Mouse (Mus musculus) forelimb bud, embryonic 11.5 days (tissue): ENCODE measurements at regions not wholly inside any gene's neighbourhood (a gene's known extent, or its start where the extent isn't known, plus 50 kb on each side); places are given as distances from the start of the nearest gene placed in this dataset.

Experiments used
- DNase-seq: peaks from one replicate; pipeline ENCODE4 v3.0.0-alpha.2; 2012; ENCODE audit warnings: low read depth, low spot score

DNA sequence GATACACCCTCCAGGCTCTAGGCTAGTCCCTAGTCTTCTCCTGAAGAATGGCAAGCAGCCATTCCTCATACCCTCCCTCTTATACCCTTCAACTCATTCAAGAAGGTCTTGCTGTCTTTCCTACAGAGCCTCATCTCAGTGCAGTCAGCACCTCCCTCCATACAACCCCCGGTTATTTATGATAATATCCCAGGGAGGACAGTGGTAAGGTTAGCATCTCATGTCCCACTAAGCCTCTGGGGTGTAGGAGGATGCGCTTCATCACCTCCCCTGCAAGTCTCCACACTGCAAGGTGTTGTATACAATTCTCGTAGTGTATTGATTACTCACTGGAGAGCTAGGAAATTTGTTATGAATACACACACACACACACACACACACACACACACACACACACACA, 80.2 kb upstream of the Shisa6 start:
- no peak for DNase-seq

- no peak for DNase-seq
Observed at GRCm38 (mm10) chr11:66606646-66607045, 80.9 kb upstream of the Shisa6 start.

GRCm38 (mm10) chr11:66609733-66610132, 84.0 kb upstream of the Shisa6 start:
- DNase-seq, result no peak

DNA sequence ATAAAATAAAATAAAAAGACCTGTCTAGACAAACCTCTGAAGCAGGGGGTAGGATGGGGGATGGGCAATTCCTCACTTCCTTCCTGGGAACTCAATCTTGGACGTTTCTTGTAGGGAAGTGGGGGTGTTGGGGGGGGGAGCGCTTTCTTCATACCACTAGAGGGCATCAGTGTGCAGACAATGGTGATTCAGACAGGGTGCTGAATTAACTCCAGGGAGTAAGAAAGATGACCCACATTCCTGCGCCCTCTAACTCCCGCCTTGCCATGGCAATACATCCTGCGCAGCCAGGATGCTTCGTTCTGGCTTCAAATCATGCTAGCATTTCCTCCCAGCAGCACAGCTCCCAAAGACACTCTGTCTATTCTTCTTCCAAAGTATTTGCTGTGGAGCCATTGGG, 87.4 kb upstream of the Shisa6 start:
- peak; percentile 27 for DNase-seq

DNA sequence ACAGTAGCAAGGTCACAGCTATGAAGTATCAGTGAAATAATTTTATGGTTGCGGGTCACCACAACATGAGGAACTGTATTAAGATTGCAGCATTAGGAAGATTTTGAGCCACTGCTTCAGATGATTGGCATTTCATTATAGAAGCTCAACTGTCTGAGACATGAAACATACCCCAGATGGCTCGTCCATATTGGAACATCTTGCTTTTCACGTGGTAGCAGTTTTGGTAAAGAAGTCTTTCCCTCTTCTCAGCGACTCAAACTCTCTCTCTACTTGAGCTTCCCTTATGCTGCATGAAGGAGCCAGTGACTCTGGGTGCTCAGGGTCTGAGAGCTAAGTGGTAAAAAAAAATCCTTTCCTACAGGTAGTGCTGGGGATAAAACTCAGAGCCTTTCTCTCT, 99.7 kb upstream of the Shisa6 start:
- no peak for DNase-seq

DNA sequence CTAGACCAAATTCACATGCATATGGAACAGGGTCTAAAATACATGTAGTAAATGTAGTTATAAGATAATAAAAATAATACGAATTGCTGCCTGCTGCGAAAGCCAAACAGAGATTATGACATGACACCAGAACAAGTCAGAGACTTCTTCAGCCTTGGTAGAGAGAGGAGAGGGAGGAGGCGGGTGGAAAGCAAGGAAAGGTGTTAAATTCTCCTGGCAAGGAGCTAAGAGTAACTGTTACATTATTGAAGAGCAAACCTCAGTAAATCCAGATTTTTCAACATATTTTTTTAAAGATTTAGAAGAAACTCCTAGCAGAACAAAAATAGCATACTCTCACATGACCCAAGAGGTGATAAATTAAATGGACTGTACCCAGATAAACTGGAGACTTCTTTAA, 131.0 kb upstream of the Shisa6 start:
- DNase-seq, result no peak

GRCm38 (mm10) chr11:66674581-66674980, 148.8 kb upstream of the Shisa6 start:
- no peak for DNase-seq

DNA sequence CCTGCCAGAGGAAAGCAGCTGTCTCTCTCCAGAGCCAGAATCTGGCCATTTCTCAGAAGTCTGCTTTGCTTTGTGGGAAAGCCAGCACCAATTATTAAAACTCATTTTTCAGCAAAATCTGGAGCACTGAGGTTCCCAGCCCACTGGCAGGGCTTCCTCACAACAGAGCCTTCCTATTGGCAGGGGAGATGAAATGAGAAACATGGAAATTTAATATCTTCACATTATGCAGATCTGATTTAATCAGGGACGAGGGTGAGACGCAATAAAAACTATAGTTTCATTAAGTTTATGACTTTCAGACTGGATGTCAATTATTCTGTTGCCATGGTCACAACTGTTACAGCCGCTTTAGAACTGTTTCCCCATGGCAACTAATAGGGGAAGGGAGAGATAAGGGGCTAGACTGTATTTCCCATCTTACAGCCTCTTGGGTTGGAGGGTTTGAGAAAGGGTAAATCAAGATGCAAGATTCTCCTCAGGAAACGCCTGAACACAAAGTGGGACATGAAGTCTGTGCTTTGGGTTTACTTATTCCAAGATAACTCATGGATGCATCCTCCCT, 154.4 kb upstream of the Shisa6 start:
- DNase-seq, result no peak

GRCm38 (mm10) chr11:66681892-66682291, 156.1 kb upstream of the Shisa6 start:
- no peak for DNase-seq

- no peak for DNase-seq
Observed at GRCm38 (mm10) chr11:66684181-66684580, 158.4 kb upstream of the Shisa6 start.

- no peak for DNase-seq
Observed at GRCm38 (mm10) chr11:66694651-66695266, 169.0 kb upstream of the Shisa6 start.

GRCm38 (mm10) chr11:66696791-66697190, 171.0 kb upstream of the Shisa6 start:
- no peak for DNase-seq

DNA sequence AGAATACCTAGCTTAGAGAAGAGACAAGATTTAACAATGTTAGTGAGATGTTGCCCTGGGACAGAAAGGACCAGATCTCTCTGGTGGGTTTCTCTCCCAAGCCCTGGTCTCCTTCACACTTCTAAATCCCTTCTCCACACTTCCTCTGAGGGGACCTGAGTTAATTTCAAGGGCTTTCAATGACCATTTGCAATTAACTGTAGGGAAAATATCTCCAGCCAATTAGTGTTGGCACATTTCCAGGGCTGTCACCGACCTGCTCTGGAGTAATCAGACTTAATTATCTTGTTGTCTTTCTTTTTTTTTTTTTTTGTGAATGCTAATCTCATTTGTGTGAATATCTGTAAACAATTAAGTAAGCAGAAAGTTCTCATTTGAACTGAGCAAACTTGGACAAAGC, 166.3 kb upstream of the Pirt start:
- DNase-seq, result no peak

- DNase-seq, result no peak
Observed at GRCm38 (mm10) chr11:66789997-66790396, 121.8 kb upstream of the Pirt start.

DNA sequence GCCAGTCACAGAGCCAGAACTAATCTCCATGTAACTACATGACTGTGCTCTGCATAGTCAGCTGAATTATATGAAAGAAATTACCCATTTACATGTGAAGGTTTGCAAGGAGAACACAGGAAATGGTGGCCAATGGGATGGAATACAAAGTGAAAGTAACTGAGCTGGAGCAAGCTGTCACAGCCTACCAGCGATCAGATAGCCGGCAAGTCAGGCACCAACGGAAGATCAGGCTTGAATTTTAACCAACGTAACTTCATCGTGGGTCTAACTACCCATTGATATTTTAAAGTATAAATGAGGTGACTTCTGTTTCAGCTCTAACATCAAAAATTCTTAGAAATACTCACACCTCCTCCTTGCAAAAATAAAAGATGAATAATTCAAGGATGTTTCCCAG, 104.9 kb upstream of the Pirt start:
- DNase-seq, result no peak

DNA sequence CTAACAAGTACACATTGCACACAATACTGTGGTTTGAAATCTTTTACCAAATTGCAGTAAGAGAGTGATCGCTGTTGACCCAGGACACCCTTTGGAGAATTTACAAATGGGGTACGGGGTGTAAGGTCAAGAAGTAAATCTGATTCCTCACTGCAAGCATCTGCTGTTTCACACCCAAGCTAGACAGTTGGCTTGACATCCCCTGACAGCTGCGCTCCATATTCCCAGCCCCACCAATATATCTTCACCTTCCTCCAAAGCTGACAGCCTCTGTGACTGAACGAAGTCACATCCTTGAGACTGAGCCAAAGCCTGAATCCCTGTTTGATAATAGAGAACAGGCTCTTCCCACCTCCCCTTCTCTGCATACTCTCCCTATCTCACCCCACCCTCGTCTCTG, 98.5 kb upstream of the Pirt start:
- no peak for DNase-seq

DNA sequence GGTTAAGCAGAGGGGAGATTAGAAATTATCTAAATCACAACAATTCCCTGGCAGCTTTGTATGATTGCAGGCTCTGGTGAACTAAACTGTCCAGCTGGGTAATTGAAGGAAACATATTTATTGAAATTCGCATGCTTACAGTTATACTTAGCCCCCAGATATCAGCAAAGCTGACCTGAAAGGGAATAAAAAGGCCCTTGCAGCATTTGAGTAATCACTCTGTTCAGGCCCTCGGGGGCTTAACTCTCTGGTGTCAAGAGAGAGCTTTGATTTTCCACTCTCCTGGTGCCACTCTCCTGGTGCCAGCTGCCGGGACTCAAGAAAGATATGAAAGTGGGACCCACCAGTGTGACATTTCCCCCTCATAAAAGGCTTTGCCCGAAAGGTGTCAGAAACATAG, 98.0 kb upstream of the Pirt start:
- DNase-seq, result no peak

GRCm38 (mm10) chr11:66835864-66836263, 75.9 kb upstream of the Pirt start:
- DNase-seq, result no peak

GRCm38 (mm10) chr11:66836633-66837380, 75.0 kb upstream of the Pirt start:
- DNase-seq, result no peak

DNA sequence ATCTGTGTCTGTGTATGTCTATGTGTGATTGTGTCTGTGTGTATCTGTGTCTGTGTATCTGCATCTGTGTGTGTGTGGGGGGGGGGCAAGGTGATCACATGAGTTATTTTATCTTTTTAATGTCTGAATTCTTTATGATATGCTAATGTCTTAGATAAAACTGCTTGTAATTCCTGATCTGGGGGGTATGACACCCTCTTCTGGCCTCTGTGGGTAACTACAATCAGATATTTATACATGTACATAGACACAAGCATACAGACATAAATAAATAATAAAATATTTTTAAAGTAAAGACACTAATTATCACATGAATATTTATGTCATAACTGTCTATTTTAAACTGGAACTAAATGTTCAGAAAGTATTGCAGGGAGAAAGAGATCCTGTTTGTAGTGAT, 66.5 kb upstream of the Pirt start:
- no peak for DNase-seq

- no peak for DNase-seq
Observed at GRCm38 (mm10) chr11:66846043-66846775, 65.6 kb upstream of the Pirt start.
